Mouse (Mus musculus) hindbrain, embryonic 13.5 days (tissue): ENCODE measurements at regions not wholly inside any gene's neighbourhood (a gene's known extent, or its start where the extent isn't known, plus 50 kb on each side); places are given as distances from the start of the nearest gene placed in this dataset.

ENCODE experiments used
- ATAC-seq: fragments of 200-750 bp; cut with Nextera tagmentation; 2 replicates; pipeline ENCODE4 v1.8.0; 2017; ENCODE audit warnings: moderate TSS enrichment; ENCODE audit not compliant: low FRiP score
- H3K27ac ChIP-seq: fragments of 300-500 bp; sonication (generic); 2 replicates; pipeline ENCODE4 v1.5.1; 2015; ENCODE audit warnings: inconsistent platforms, mild to moderate bottlenecking, moderate library complexity
- H3K27me3 ChIP-seq: fragments of 300-500 bp; sonication (generic); 2 replicates; pipeline ENCODE4 v1.6.1; 2015; ENCODE audit warnings: mild to moderate bottlenecking, inconsistent platforms
- H3K36me3 ChIP-seq: fragments of 300-500 bp; sonication (generic); 2 replicates; pipeline ENCODE4 v1.6.1; 2015; ENCODE audit warnings: mild to moderate bottlenecking, inconsistent platforms
- H3K4me1 ChIP-seq: fragments of 300-500 bp; sonication (generic); replicated peaks from 2 replicates; pipeline ENCODE4 v1.6.1; 2015; ENCODE audit warnings: inconsistent platforms
- H3K4me2 ChIP-seq: fragments of 300-500 bp; sonication (generic); 2 replicates; pipeline ENCODE4 v1.6.1; 2015; ENCODE audit warnings: inconsistent platforms, mild to moderate bottlenecking, moderate library complexity
- H3K4me3 ChIP-seq: fragments of 300-500 bp; sonication (generic); 2 replicates; pipeline ENCODE4 v1.5.1; 2015; ENCODE audit warnings: mild to moderate bottlenecking, inconsistent platforms
- H3K9ac ChIP-seq: fragments of 300-500 bp; sonication (generic); 2 replicates; pipeline ENCODE4 v1.6.1; 2015; ENCODE audit warnings: mild to moderate bottlenecking, inconsistent platforms
- H3K9me3 ChIP-seq: fragments of 300-500 bp; sonication (generic); 2 replicates; pipeline ENCODE4 v1.6.1; 2016; ENCODE audit warnings: inconsistent platforms
- WGBS: fragments of 180-500 bp; shearing (Covaris S2); methylation state at CpG from one replicate; pipeline ENCODE4 v1.1.7; 2015; 5-methylcytosine and 5-hydroxymethylcytosine counted together

GRCm38 (mm10) chr2:171858894-171859293, 184.4 kb downstream of the Cbln4 start:
- Histone ChIP-seq H3K4me3 (no peak overlapping the region), H3K4me1 (peaks cover 10% of the 10 kb centered on the region), H3K9ac (no peak overlapping the region), H3K27ac (no peak overlapping the region), H3K4me2 (no peak overlapping the region), H3K27me3 (no peaks in the 10 kb centered on the region), H3K36me3 (no peaks in the 10 kb centered on the region), H3K9me3 (no peaks in the 10 kb centered on the region)
- WGBS = 79% methylated on average over 5 of the region's 5 CpGs
- ATAC-seq = no peak

GRCm38 (mm10) chr2:171856491-171856890, 186.8 kb downstream of the Cbln4 start:
- WGBS = 37% methylated on average over 8 of the region's 8 CpGs
- Histone ChIP-seq H3K27me3 (no peaks in the 10 kb centered on the region), H3K9ac (no peak overlapping the region), H3K27ac (peak overlapping the region; percentile 27; the same call in 1 of the 2 replicates), H3K4me1 (peaks cover 10% of the 10 kb centered on the region), H3K4me3 (no peak overlapping the region), H3K4me2 (no peak overlapping the region), H3K36me3 (no peaks in the 10 kb centered on the region), H3K9me3 (no peaks in the 10 kb centered on the region)
- peak; percentile 79 for ATAC-seq

- ATAC-seq = peak; percentile 68
- WGBS = 27% methylated on average over 4 of the region's 4 CpGs
These were observed 196.3 kb downstream of the Cbln4 start for GRCm38 (mm10) chr2:171846826-171847492.

GRCm38 (mm10) chr2:171840058-171840713, 203.1 kb downstream of the Cbln4 start:
- H3K9me3 ChIP-seq = no peaks in the 10 kb centered on the region
- WGBS = 61% methylated on average over 14 of the region's 14 CpGs
- no peak overlapping the region for H3K9ac ChIP-seq
- H3K27ac ChIP-seq = no peak overlapping the region
- no peaks in the 10 kb centered on the region for H3K36me3 ChIP-seq
- H3K4me1 ChIP-seq = peaks cover 10% of the 10 kb centered on the region; the same call in 1 of the 2 replicates
- no peak for ATAC-seq
- no peak overlapping the region for H3K4me3 ChIP-seq
- H3K4me2 ChIP-seq = no peak overlapping the region
- no peaks in the 10 kb centered on the region for H3K27me3 ChIP-seq

More at GRCm38 (mm10) chr2:171846826-171847492, 196.3 kb downstream of the Cbln4 start:
- no peaks in the 10 kb centered on the region for H3K27me3 ChIP-seq
- peak overlapping the region; percentile 55; the same call in 1 of the 2 replicates for H3K27ac ChIP-seq
- peaks cover 17% of the 10 kb centered on the region for H3K4me1 ChIP-seq
- no peaks in the 10 kb centered on the region for H3K36me3 ChIP-seq
- no peak overlapping the region for H3K4me2 ChIP-seq
- no peak overlapping the region for H3K9ac ChIP-seq
- no peak overlapping the region for H3K4me3 ChIP-seq
- H3K9me3 ChIP-seq = no peaks in the 10 kb centered on the region

- Histone ChIP-seq H3K9me3 (no peaks in the 10 kb centered on the region), H3K27me3 (no peaks in the 10 kb centered on the region), H3K4me1 (peaks cover 3% of the 10 kb centered on the region; the same call in 1 of the 2 replicates), H3K4me2 (no peak overlapping the region), H3K9ac (no peak overlapping the region), H3K4me3 (no peak overlapping the region), H3K27ac (no peak overlapping the region), H3K36me3 (no peaks in the 10 kb centered on the region)
- WGBS = 86% methylated on average over 6 of the region's 6 CpGs
- no peak for ATAC-seq
These were observed 221.1 kb downstream of the Cbln4 start for GRCm38 (mm10) chr2:171822156-171822555.

- H3K36me3 ChIP-seq = no peaks in the 10 kb centered on the region
- peaks cover 8% of the 10 kb centered on the region; the same call in 1 of the 2 replicates for H3K4me1 ChIP-seq
- H3K4me2 ChIP-seq = no peak overlapping the region
- H3K9me3 ChIP-seq = no peaks in the 10 kb centered on the region
- no peak overlapping the region for H3K27ac ChIP-seq
- H3K4me3 ChIP-seq = no peak overlapping the region
- no peaks in the 10 kb centered on the region for H3K27me3 ChIP-seq
- H3K9ac ChIP-seq = no peak overlapping the region
- ATAC-seq = no peak
- WGBS = 77% methylated on average over 8 of the region's 8 CpGs
These were observed 224.8 kb downstream of the Cbln4 start for GRCm38 (mm10) chr2:171818504-171818903.

- no peak overlapping the region for H3K4me2 ChIP-seq
- H3K36me3 ChIP-seq = no peaks in the 10 kb centered on the region
- no peak overlapping the region for H3K9ac ChIP-seq
- peaks cover 8% of the 10 kb centered on the region; the same call in 1 of the 2 replicates for H3K4me1 ChIP-seq
- no peak overlapping the region for H3K27ac ChIP-seq
- 79% methylated on average over 8 of the region's 10 CpGs for WGBS
- no peaks in the 10 kb centered on the region for H3K27me3 ChIP-seq
- peak; percentile 46; the same call in 1 of the 2 replicates for ATAC-seq
- H3K9me3 ChIP-seq = no peaks in the 10 kb centered on the region
- H3K4me3 ChIP-seq = no peak overlapping the region
These were observed 226.4 kb downstream of the Cbln4 start for GRCm38 (mm10) chr2:171816685-171817419.

GRCm38 (mm10) chr2:171812701-171813100, 230.6 kb downstream of the Cbln4 start:
- H3K4me1 ChIP-seq = peaks cover 8% of the 10 kb centered on the region; the same call in 1 of the 2 replicates
- H3K4me3 ChIP-seq = no peak overlapping the region
- no peaks in the 10 kb centered on the region for H3K36me3 ChIP-seq
- ATAC-seq = no peak
- H3K9ac ChIP-seq = no peak overlapping the region
- no peak overlapping the region for H3K27ac ChIP-seq
- H3K9me3 ChIP-seq = no peaks in the 10 kb centered on the region
- H3K4me2 ChIP-seq = no peak overlapping the region
- H3K27me3 ChIP-seq = no peaks in the 10 kb centered on the region
- WGBS = 78% methylated on average over 3 of the region's 3 CpGs

GRCm38 (mm10) chr2:171805376-171805775, 237.9 kb downstream of the Cbln4 start:
- no peak overlapping the region for H3K4me3 ChIP-seq
- WGBS = 58% methylated on average over 5 of the region's 5 CpGs

GRCm38 (mm10) chr2:171800511-171801268, 242.6 kb downstream of the Cbln4 start:
- H3K4me1 ChIP-seq = peaks cover 18% of the 10 kb centered on the region
- H3K4me2 ChIP-seq = no peak overlapping the region
- no peak overlapping the region for H3K4me3 ChIP-seq
- no peaks in the 10 kb centered on the region for H3K9me3 ChIP-seq
- H3K27ac ChIP-seq = no peak overlapping the region
- no peak for ATAC-seq
- WGBS = 84% methylated on average over 10 of the region's 10 CpGs
- no peaks in the 10 kb centered on the region for H3K36me3 ChIP-seq
- no peaks in the 10 kb centered on the region for H3K27me3 ChIP-seq
- no peak overlapping the region for H3K9ac ChIP-seq

More at GRCm38 (mm10) chr2:171805376-171805775, 237.9 kb downstream of the Cbln4 start:
- Histone ChIP-seq H3K4me1 (peaks cover 2% of the 10 kb centered on the region), H3K27ac (no peak overlapping the region), H3K36me3 (no peaks in the 10 kb centered on the region), H3K9ac (no peak overlapping the region), H3K9me3 (no peaks in the 10 kb centered on the region), H3K27me3 (no peaks in the 10 kb centered on the region), H3K4me2 (no peak overlapping the region)
- no peak for ATAC-seq

GRCm38 (mm10) chr2:171799351-171799750, 243.9 kb downstream of the Cbln4 start:
- WGBS = 58% methylated on average over 9 of the region's 9 CpGs
- H3K4me2 ChIP-seq = no peak overlapping the region
- H3K27me3 ChIP-seq = no peaks in the 10 kb centered on the region
- H3K36me3 ChIP-seq = no peaks in the 10 kb centered on the region
- no peak for ATAC-seq
- H3K27ac ChIP-seq = no peak overlapping the region
- no peak overlapping the region for H3K9ac ChIP-seq
- H3K9me3 ChIP-seq = no peaks in the 10 kb centered on the region
- H3K4me3 ChIP-seq = no peak overlapping the region
- H3K4me1 ChIP-seq = peaks cover 18% of the 10 kb centered on the region

GRCm38 (mm10) chr2:171790686-171791085, 252.6 kb downstream of the Cbln4 start:
- 75% methylated on average over 9 of the region's 9 CpGs for WGBS
- no peak overlapping the region for H3K9ac ChIP-seq

More at GRCm38 (mm10) chr2:171790686-171791085, 252.6 kb downstream of the Cbln4 start:
- H3K4me1 ChIP-seq = no peaks in the 10 kb centered on the region
- H3K36me3 ChIP-seq = no peaks in the 10 kb centered on the region
- no peak overlapping the region for H3K4me3 ChIP-seq
- H3K9me3 ChIP-seq = no peaks in the 10 kb centered on the region
- ATAC-seq = no peak
- no peak overlapping the region for H3K27ac ChIP-seq
- H3K27me3 ChIP-seq = no peaks in the 10 kb centered on the region
- no peak overlapping the region for H3K4me2 ChIP-seq
